Mouse (Mus musculus) heart, adult 18-20 months (tissue): ENCODE data around the gene Aox3. TPM values are rescaled to one million over a fixed set of nuclear protein-coding genes. Genes with fewer than 3 reads are reported as not detected.
A peak's percentile ranks its signal among the peaks of the same experiment; 100 is the strongest.

Experiments used
- DNase-seq, 2 experiments: peaks; one replicate each; pipeline ENCODE4 v3.0.0; 2021 to 2022; ENCODE audit warnings: mixed read lengths in 1 of 2
- long read RNA-seq, 2 experiments: library from polyadenylated mRNA; stranded (forward); transcript quantifications; one replicate each; pipeline ENCODE4 v2.0.0; 2021
- total RNA-seq, 2 experiments: library from RNA; stranded (reverse); gene quantifications; 2 replicates each; pipeline ENCODE4 v1.2.3; 2021

The Aox3 gene
- total RNA-seq, result 1 to 10 TPM; 1.5 to 2.8 TPM
- long read RNA-seq, experiment 1, full-length matches to known transcripts, result 1 of 2 reads
- long read RNA-seq, experiment 1, partial matches to known transcripts, result 0 of 2 reads
- long read RNA-seq, experiment 1, other reads (novel, unspliced or antisense), result 1 of 2 reads
- long read RNA-seq, experiment 2, result 0 reads

DNA sequence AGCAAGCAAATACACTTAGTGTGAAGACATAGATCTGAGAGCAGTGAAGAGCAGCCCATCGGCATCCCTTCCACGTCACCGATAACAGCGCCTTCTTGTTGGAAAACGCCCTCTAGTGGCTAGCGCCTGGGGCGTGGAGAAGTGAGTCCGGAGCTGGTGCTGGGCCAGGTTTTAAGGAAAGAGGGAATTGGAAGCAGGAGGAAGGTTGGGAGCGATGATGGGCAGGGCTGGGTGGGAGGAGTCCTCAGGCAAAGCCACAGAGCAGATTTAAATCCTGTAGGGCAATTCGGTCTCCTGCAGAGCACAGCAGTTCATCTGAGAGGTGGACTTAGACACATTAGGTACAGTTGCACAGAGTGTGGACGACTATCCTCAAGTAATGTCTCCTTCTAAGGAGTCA, at the start of gene Aox3:
Gene Aox3 (plus strand): TSS at position 251 of the 400 bp plus-strand sequence.
- peak; percentile 80 to 82 for DNase-seq

DNA sequence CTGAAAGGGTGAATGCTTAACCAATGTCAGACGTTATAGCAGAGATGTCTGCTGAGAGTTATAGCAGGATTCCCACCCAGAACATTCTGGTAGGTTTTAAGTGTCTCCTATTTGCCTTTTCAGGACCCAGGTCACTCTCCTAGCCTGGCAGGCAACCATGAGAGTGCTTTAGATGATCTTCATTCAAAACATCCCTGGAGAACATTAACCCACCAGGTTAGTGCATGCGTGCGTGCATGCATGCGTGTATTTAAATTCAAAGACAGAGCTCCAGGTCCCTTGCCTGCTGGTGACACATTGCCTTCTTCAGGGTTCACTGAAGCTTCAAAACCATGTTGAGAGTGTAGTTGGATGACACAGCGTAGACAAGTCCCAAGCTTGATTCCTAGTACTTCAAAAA, 47.8 kb upstream of the Aox3 start:
- DNase-seq, result no peak

DNA sequence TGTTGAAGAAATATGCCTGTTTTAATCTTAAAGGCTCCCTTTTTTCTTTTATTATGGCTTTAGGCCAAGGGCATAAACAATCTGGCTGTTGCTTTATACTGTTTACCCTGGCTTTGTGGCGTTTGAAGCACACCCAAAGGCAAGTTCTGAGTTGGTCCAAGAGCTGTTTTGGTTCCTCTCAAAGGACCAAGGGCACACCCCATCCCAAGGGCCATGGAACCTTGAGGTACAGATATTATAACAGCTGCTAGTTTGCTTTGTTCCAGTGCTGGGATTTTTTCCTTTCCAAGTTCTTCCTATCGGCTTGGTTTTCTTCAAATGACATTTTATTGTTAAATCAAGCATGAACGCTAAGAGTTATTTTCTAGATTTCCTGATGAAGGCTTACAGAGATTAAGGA, 47.3 kb upstream of the Aox3 start:
- peak; percentile 59 to 63 for DNase-seq

DNA sequence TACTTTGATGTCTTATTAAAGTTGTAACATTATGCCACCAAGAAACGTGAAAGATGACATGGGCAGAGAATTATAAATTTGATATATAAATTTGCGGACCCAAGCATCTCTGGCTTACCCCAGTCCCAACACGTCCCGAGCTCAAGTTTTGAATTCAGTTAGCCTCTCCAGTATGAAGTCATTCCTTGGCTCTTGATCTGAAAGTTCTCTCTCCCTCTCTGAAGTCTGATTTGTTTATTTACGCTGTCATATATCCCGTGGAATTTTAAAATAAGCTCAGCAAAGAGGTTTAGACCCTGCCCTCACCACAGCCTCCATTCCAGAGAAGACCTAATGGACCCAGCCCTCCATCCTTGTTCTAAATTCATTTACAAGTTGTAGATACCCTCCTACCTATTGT, 43.7 kb upstream of the Aox3 start:
- no peak for DNase-seq

DNA sequence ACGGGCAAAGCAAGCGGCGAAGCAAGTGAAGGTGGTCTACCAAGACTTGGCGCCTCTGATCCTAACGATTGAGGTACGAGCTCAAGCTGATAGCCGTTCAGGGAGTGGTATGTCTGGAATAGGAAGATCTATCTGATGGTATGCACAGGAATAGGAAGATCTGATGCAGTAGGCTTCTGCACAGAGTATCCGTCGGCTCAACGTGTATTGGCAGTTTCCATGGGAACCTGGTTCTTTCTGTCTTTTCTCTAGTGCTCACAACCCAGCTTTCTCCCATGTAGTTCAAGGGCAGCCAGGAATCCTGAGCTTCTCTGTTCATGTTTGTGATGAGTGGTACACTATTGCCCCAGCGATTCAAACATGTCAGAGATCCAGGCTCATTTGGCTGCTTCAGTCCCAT, 42.8 kb upstream of the Aox3 start:
- DNase-seq, result no peak

- peak in 1 of 2 experiments; percentile 17 for DNase-seq
Observed at GRCm38 (mm10) chr1:58071006-58071405, 41.9 kb upstream of the Aox3 start.

GRCm38 (mm10) chr1:58071509-58071908, 41.4 kb upstream of the Aox3 start:
- DNase-seq, result no peak

DNA sequence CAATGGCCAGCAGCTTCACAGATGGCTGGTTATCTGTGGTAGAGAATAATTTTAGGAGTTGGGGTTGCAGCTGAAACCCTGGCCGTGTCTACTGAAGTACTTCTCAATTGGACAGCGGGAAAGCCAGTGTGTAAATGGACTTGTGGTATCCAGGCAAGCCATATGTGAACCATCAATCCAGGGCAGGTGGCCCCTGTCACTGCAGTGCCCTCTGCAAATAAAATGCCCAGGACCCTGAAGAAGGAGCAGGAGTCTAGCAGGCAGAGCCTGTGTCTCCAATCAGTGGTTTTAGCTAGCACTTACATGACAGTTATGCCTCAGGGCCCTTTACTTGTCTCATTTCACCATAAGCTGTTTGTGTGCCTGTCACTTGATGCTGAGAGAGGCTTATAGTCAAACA, 40.5 kb upstream of the Aox3 start:
- DNase-seq, result no peak

DNA sequence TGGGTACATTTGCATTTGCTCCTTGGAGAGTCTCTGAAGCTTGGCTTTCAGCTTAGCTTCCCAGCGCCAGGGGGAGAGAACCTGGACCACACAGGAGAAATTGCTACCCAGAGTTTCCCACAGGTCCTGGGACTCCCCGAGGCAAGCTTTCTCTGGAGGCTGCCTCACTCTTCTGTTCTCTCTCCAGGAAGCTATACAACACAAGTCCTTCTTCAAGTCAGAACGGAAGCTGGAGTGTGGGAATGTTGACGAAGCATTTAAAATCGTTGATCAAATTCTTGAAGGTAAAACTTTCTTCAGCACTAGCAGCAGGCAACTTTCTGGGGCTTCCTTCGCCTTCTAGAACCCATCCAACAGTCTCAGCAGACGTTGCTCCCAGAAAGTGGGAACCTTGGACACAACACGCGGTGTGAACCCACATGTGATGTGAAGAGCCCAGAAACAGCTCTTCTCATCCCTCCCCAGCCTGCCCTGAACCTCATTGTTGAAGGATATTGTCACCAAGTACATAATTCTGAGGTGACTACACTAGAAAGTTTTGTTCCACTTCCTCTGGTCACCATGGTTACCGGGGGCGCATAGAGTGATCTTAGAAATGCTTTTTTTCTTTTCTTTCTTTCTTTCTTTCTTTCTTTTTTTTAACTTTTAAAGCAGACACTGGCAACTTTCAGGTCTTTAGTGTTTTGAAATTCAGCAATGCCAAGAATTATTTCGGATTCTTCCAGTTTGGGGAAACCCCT, 39.8 kb upstream of the Aox3 start:
- DNase-seq, result no peak

DNA sequence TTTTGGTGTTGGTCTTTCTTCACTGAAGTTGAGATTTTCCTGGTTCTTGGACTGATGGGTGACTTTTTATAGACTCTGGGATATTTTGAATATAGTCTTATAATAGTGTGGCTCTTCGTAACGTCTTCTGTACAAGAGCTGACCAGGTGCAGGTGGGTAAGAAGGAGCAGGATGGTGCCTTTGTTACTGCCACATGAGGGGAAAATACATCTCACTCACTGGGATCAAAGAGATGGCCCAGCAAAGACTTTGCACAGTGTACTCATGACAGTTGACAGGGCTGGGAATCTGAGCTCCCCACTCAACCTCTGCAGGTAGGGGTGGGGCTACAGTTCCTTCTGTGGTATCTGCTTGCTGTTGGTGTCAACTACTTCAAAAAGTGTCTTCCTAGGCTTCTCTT, 38.7 kb upstream of the Aox3 start:
- no peak for DNase-seq

DNA sequence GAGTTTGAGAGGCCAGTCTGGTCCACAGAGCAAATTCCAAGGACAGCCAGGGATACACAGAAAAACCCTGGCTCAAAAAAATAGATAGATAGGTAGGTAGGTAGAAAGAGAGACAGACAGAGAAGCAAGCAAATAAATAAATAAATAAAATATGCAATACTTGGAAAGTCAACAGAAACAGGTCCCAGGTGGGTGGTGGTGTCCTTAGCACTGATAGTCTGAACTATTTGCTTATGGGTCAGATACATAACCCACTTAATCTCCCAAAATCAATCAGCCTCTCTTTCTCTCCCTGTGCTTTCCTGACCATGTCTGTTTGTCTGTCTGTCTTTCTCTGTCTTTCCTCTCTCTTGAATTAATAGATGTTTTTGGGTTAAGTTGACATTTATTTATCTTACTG, 35.0 kb upstream of the Aox3 start:
- no peak for DNase-seq

DNA sequence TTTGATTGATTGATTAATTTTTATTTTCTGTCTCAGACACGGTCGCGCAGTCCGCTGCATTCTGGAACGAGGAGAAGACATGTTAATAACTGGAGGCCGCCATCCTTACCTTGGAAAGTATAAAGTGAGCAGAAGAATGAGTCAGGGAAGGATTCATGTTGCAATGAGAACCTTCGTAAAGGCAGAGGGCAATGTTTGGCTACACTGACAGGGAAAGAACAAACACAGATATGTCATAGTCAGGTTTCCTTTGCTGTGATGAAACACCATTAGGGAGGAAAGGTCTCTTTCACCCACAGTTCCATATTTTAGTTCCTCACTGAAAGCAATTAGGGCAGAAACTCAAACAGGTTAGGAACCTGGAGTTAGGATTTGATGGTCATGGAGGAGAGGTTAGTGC, 34.5 kb upstream of the Aox3 start:
- DNase-seq, result no peak

DNA sequence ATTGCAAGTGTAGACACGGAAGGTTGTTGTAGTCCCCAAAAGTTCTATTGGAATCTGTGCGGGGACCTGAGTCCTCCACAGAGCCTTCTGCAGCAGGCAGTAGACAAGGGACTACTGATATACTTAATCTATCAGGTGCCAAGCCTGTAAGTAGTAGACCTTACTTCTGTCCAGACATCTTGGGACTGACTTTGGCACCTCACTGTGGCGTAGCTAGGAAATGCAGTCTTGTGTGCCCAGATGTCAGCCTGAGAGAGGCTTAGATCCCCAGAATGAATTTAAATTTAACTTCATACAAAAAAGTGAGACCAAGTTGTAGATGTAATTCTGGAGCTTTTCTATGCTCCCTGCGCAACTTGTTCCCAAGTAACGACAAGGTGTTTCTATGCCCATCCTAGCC, 33.2 kb upstream of the Aox3 start:
- DNase-seq, result peak in 1 of 2 experiments; percentile 25

GRCm38 (mm10) chr1:58080446-58080845, 32.5 kb upstream of the Aox3 start:
- no peak for DNase-seq

DNA sequence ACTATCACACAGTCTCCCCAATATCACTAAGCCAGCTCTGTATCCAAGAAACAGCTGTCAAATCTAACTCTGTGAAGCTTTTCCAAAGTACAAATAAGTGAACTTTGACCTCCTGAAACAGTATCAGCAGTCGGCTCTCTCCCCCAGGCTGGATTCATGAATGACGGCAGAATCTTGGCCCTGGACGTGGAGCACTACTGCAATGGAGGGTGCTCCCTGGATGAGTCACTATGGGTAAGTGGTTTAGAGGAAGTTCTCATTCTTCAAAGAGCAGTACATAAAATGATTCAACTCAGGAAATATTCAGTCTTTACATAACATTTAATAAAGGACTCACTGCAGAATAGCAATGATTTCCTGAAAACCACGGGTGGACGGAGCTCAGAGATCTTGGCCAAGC, 31.6 kb upstream of the Aox3 start:
- no peak for DNase-seq

GRCm38 (mm10) chr1:58089316-58089715, 23.6 kb upstream of the Aox3 start:
- DNase-seq, result peak; percentile 34 to 43

DNA sequence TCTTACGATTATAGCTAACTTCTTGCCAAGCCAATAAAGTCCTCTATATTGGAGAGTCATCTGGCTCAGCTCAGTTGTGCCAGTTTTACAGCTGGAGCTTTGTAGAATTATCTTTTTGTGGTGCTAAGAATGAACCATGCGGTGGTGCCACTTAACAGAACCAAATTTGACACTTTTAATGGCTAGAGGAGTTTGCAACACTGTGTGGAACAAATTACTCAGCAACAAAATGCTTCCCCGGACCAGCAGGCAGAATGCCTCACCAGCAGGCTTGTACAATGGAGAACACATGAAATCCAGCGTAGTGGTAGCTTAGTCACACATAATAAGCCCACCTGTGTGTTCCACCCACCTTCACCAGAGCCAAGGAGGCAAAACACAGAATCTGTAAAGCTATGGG, 22.7 kb upstream of the Aox3 start:
- no peak for DNase-seq

DNA sequence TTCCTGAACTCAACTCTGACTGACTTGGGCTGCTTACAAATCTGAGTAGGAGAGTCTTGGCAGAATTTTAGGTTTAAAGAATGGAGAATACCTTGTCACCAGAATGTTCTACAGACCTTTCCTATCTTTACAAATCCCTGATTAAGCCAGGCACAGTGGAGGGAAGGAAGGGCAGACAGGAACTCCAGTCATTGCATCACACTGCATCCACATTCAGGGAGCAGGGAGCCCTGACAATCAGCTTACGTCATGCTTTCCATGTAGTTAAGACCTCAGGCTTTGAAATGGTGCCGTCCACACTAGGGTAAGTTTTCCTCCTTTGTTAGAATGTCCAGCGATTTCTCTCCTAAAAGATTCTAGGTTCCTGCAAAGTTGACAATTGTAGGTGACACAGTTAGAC, 21.7 kb upstream of the Aox3 start:
- no peak for DNase-seq

DNA sequence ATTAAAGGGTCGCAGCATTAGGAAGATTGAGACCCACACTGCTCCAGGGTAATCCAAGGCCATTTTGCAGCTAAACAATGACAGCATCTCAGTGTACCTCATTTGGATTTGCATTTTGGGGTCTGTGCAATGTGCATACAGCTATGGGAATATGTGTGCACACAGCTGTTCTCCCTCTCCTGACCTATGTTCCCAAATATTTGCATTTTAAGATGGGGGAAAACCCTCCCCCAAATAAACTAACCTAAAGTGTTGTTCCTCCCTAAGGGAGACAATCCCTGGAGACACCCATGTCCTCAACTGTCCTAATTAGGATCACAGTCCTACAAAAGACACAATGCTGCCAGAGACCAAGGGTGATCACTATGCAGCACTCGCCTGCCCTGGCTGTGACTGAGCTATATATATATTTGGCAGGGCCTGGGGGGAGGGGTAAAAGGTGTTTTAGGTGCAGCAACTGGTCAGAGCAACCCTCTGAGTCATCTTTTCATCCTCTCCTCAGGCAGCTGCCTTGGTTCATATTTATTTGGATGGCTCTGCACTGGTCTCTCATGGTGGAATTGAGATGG, 20.9 kb upstream of the Aox3 start:
- peak in 1 of 2 experiments; percentile 19 for DNase-seq

GRCm38 (mm10) chr1:58097338-58097737, 15.6 kb upstream of the Aox3 start:
- DNase-seq, result no peak

DNA sequence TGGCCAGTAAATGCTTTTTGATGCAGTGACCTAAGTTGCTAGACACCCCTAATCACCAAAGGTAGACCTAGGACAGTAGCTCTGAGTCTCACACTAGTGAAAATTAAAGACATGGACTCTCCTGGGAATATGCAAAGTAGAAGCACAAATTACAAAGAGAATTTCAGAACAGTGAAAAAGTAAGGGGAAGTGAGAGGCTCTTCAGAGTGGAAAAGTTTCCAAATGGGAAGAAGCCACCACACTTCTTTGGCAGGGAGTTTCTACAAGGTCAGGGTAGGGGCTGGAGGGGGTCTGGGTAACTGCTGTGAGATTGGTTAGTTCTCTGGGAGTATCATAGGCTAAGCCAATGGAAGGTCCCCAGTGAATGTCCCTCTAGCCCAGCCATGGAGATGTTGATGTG, 13.8 kb upstream of the Aox3 start:
- DNase-seq, result no peak

- DNase-seq, result peak; percentile 70 to 81
Observed at GRCm38 (mm10) chr1:58101531-58102146, 11.3 kb upstream of the Aox3 start.

DNA sequence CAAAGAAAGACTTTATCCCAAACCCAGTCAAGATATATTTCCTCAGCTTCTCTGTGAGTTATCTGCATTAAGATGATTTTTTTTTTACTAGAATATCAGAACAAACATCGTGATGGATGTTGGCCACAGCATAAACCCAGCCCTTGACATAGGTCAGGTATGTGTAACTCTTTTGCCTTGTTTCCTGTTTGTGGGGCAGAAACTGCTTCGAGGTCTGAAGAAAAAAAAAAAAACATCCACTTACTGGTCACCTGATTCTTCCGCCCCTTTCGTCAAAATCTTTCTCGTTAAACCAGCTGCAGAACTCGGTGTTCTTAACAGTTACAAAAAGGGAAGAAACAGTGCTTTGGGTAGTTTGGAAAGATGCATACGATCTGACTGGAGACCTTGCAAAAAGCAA, 10.4 kb upstream of the Aox3 start:
- DNase-seq, result no peak

DNA sequence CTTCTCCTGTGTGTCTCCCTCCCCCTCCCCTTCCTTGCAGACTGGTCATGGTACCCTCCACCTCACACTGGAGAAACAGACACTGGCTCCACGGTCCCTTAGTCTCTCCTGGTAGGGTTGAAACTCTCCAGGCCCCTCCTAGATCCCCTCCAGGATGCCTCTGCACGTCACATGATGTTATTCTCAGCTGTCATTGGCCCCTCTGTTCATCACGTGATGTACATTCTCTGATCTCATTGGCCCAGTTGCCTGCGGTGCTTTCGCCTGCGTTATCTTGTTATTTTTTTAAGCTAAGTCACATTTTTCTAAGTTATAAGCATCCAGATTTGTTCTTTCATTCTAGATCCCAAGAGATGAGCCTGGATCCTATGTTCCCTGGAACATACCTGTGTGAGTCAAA, 7.2 kb upstream of the Aox3 start:
- no peak for DNase-seq
